30 mouse cellular contexts compared by ENCODE assay signal in the genomic region with DNA sequence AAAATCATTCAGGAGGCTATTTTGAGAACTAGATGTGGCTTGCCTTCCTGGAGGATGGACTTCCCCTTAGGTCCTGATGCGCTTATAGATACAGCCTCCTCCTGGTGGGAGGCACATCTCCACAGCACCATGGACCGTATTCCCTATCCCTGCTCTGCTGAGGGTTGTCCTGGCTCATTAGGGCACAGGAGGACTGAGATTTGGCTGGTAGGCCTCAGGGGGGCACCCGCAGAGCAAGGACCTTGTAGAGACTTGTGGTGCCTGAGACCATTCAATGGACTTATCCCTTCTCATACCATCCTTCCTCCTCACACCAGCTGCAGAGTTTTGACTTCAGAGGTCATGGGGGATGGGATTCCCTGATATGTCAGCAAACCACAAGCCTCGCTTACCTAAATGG. TPM values are rescaled to one million over a fixed set of nuclear protein-coding genes. Genes with fewer than 3 reads are reported as not detected.
"Had no signal": no experiment of that assay in that cellular context is flagged by ENCODE, and none has a peak within 500 bp of the region (broad histone marks: within the 10 kb centered on the region; RNA-seq: fewer than 3 reads in every experiment).

No protein-coding gene starts in this region.

- H3K4me2 ChIP-seq: limb, embryonic 12.5 days; limb, embryonic 13.5 days; limb, embryonic 15.5 days; liver, embryonic 11.5 days; liver, embryonic 12.5 days; liver, embryonic 13.5 days; liver, embryonic 15.5 days; lung, embryonic 14.5 days; lung, embryonic 15.5 days; midbrain, embryonic 12.5 days; midbrain, embryonic 13.5 days; midbrain, embryonic 15.5 days; neural tube, embryonic 12.5 days had no signal

- H3K9me3 ChIP-seq: limb, embryonic 10.5 days; limb, embryonic 12.5 days; limb, embryonic 13.5 days; limb, embryonic 15.5 days; liver, embryonic 12.5 days; liver, embryonic 13.5 days; liver, embryonic 15.5 days; lung, embryonic 15.5 days; midbrain, embryonic 10.5 days; midbrain, embryonic 12.5 days; midbrain, embryonic 13.5 days; midbrain, embryonic 15.5 days; neural tube, embryonic 12.5 days had no signal

- H3K9ac ChIP-seq: limb, embryonic 12.5 days; limb, embryonic 13.5 days; limb, embryonic 15.5 days; liver, embryonic 12.5 days; liver, embryonic 13.5 days; liver, embryonic 14.5 days; liver, embryonic 15.5 days; liver, postnatal 0 days; lung, embryonic 14.5 days; lung, embryonic 15.5 days; midbrain, embryonic 12.5 days; midbrain, embryonic 13.5 days; midbrain, embryonic 15.5 days; neural tube, embryonic 12.5 days had no signal

- H3K4me3 ChIP-seq: left cerebral cortex, adult 2 months; limb, embryonic 10.5 days; limb, embryonic 12.5 days; limb, embryonic 13.5 days; limb, embryonic 15.5 days; liver, embryonic 12.5 days; liver, embryonic 13.5 days; liver, embryonic 15.5 days; lung, embryonic 15.5 days; midbrain, embryonic 10.5 days; midbrain, embryonic 12.5 days; midbrain, embryonic 13.5 days; midbrain, embryonic 15.5 days; myocyte; neural tube, embryonic 12.5 days had no signal

- H3K4me1 ChIP-seq: limb, embryonic 10.5 days; limb, embryonic 12.5 days; limb, embryonic 13.5 days; liver, embryonic 15.5 days; midbrain, embryonic 12.5 days; midbrain, embryonic 13.5 days; midbrain, embryonic 15.5 days had no signal

- H3K27me3 ChIP-seq: limb, embryonic 12.5 days; limb, embryonic 13.5 days; limb, embryonic 15.5 days; lung, embryonic 15.5 days; midbrain, embryonic 12.5 days; midbrain, embryonic 13.5 days; midbrain, embryonic 15.5 days; neural tube, embryonic 12.5 days had no signal

- ATAC-seq: liver, embryonic 12.5 days; liver, postnatal 0 days; lung, postnatal 0 days; midbrain, embryonic 13.5 days; midbrain, embryonic 15.5 days had no signal

- DNase-seq: left cerebral cortex, postnatal 4 days; liver; liver, embryonic 13.5 days; liver, postnatal 0 days; lung, adult 2 months; lung, embryonic 14.5 days; lung, postnatal 10 days; lung, postnatal 14 days; lung, postnatal 36 days; lung, postnatal 4 days; midbrain, embryonic 14.5 days had no signal

- H3K36me3 ChIP-seq: limb, embryonic 10.5 days; limb, embryonic 12.5 days; limb, embryonic 13.5 days; limb, embryonic 15.5 days; liver, embryonic 12.5 days; liver, embryonic 13.5 days; liver, embryonic 15.5 days; lung, embryonic 15.5 days; midbrain, embryonic 10.5 days; midbrain, embryonic 12.5 days; midbrain, embryonic 13.5 days; midbrain, embryonic 15.5 days; neural tube, embryonic 12.5 days had no signal

- H3K27ac ChIP-seq: left cerebral cortex, adult 2 months; limb, embryonic 10.5 days; limb, embryonic 12.5 days; limb, embryonic 13.5 days; limb, embryonic 15.5 days; liver, embryonic 12.5 days; liver, embryonic 13.5 days; liver, embryonic 14.5 days; liver, embryonic 15.5 days; lung, embryonic 15.5 days; macrophage; midbrain, embryonic 10.5 days; midbrain, embryonic 12.5 days; midbrain, embryonic 13.5 days; midbrain, embryonic 15.5 days; neural tube, embryonic 12.5 days had no signal

RNA-seq across cellular contexts. Expression of a gene that starts 47.8 kb away (rescaled TPM):
- total RNA-seq: monocyte, adult 5-6 weeks had no signal
